Mouse (Mus musculus): ENCODE results near the gene Ccn1. TPM values are rescaled to one million over a fixed set of nuclear protein-coding genes. Genes with fewer than 3 reads are reported as not detected.
A peak's percentile ranks its signal among the peaks of the same experiment; 100 is the strongest.

The Ccn1 gene
- polyA plus RNA-seq, 1 experiment from 2014 or later: 26.4 TPM

DNA sequence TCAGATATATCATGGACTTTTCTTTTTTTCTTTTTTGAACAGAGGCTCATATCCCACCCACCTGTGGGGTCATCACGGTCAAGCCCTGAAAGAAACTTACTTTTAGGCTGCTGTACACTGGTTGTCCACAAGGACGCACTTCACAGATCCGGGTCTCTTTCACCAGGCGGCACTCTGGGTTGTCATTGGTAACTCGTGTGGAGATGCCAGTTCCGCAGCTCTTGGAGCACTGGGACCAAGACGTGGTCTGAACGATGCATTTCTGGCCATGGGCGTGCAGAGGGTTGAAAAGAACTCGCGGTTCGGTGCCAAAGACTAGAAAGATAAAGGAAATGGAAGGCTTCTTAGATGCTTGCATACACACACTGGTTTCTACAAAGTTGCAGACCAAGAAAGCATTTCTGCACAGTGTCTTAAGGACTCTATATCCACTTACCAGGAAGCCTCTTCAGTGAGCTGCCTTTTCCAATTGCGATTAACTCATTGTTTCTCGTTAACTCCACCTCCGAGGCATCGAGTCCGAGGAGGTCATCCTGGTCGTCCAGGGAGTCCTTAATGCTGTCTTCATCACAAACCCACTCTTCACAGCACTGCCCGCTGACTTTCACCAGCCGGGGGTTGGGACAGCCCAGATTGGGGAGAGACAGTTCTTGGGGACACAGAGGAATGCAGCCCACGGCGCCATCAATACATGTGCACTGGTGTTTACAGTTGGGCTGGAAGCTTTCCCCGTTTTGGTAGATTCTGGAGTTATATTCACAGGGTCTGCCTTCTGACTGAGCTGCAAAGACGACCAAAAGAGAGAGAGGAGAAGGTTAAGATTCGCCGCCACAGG lies 1.5 kb downstream of the Ccn1 start:
- WGBS: 31% methylated on average over 26 of the region's 26 CpGs
- DNase-seq (ENCODE audit: low spot score) (peak; percentile 68), ATAC-seq (ENCODE audit: insufficient number of reproducible peaks, low FRiP score, low TSS enrichment, low read depth) (no peak)
- H3K27me3 ChIP-seq (ENCODE audit: control insufficient read depth, insufficient read depth, low read length): no peaks in the 10 kb centered on the region
- no peaks in the 10 kb centered on the region for H3K9me3 ChIP-seq (ENCODE audit: control insufficient read depth, low read length)
- H3K4me3 ChIP-seq (ENCODE audit: low read depth, low read length): peak overlapping the region; percentile 60
- H3K36me3 ChIP-seq (ENCODE audit: control insufficient read depth, insufficient read depth, low read length): peaks cover 4% of the 10 kb centered on the region; the same call in 1 of the 2 replicates
- peaks cover 27% of the 10 kb centered on the region for H3K4me1 ChIP-seq (ENCODE audit: control insufficient read depth, insufficient read depth, low read length)
- H3K27ac ChIP-seq (replicated peaks; ENCODE audit: low read depth, low read length): peak overlapping the region; percentile 60; the same call in 1 of the 2 replicates
- H3K4me2 ChIP-seq (ENCODE audit: low read depth, severe bottlenecking): peak overlapping the region; percentile 80
- H3K9ac ChIP-seq (ENCODE audit: low read length): peak overlapping the region; percentile 82

DNA sequence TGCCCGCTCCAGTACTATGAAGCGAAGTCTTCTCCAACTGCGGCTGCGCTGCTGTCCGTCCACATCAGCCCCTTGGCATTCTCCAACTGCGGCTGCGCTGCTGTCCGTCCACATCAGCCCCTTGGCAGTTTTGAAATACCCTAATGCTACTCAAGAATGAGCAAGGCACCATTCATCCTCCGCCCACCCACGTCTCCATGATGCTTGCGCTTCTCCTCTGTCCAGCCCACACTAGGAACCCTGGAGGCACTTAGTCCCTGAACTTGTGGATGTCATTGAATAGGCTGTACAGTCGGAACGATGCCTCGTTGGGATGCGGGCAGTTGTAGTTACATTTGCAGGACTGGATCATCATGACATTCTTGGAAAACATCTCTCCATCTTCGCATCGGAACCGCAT lies 2.4 kb downstream of the Ccn1 start:
- Histone ChIP-seq H3K36me3 (ENCODE audit: control insufficient read depth, insufficient read depth, low read length) (peaks cover 4% of the 10 kb centered on the region; the same call in 1 of the 2 replicates), H3K4me2 (ENCODE audit: low read depth, severe bottlenecking) (no peak overlapping the region), H3K27me3 (ENCODE audit: control insufficient read depth, insufficient read depth, low read length) (no peaks in the 10 kb centered on the region), H3K4me3 (ENCODE audit: low read depth, low read length) (no peak overlapping the region), H3K9me3 (ENCODE audit: control insufficient read depth, low read length) (no peaks in the 10 kb centered on the region), H3K9ac (ENCODE audit: low read length) (no peak overlapping the region), H3K4me1 (ENCODE audit: control insufficient read depth, insufficient read depth, low read length) (peaks cover 25% of the 10 kb centered on the region), H3K27ac (replicated peaks; ENCODE audit: low read depth, low read length) (no peak overlapping the region)
- no peak for ATAC-seq (ENCODE audit: insufficient number of reproducible peaks, low FRiP score, low TSS enrichment, low read depth)
- 94% methylated on average over 18 of the region's 18 CpGs for WGBS
- no peak for DNase-seq (ENCODE audit: low spot score)

DNA sequence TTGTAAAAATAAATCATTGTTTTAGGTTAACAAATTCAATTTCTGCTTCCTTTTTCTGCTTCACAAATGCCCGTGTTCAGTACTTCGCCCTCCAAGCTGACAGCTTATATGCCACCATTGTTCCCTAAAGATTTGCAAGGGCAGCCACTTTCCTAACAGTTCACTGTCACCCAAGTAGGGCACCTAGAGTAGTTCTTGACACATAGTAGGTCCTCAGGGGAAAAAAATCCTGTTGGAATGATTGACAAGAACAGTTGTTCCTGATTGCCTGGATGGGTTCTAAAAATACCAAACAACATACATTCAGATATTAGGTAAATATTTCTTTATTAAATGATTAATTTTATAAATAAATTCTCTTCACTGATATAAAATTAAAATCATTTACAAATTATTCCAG lies 3.1 kb downstream of the Ccn1 start:
- H3K9me3 ChIP-seq (ENCODE audit: control insufficient read depth, low read length): no peaks in the 10 kb centered on the region
- no peak for DNase-seq (ENCODE audit: low spot score)
- peaks cover 4% of the 10 kb centered on the region; the same call in 1 of the 2 replicates for H3K36me3 ChIP-seq (ENCODE audit: control insufficient read depth, insufficient read depth, low read length)
- no peaks in the 10 kb centered on the region for H3K27me3 ChIP-seq (ENCODE audit: control insufficient read depth, insufficient read depth, low read length)
- no peak overlapping the region for H3K4me2 ChIP-seq (ENCODE audit: low read depth, severe bottlenecking)
- H3K9ac ChIP-seq (ENCODE audit: low read length): no peak overlapping the region
- no peak overlapping the region for H3K27ac ChIP-seq (replicated peaks; ENCODE audit: low read depth, low read length)
- H3K4me1 ChIP-seq (ENCODE audit: control insufficient read depth, insufficient read depth, low read length): peaks cover 25% of the 10 kb centered on the region
- no peak for ATAC-seq (ENCODE audit: insufficient number of reproducible peaks, low FRiP score, low TSS enrichment, low read depth)
- WGBS: 85% methylated on average over 2 of the region's 2 CpGs
- H3K4me3 ChIP-seq (ENCODE audit: low read depth, low read length): no peak overlapping the region

DNA sequence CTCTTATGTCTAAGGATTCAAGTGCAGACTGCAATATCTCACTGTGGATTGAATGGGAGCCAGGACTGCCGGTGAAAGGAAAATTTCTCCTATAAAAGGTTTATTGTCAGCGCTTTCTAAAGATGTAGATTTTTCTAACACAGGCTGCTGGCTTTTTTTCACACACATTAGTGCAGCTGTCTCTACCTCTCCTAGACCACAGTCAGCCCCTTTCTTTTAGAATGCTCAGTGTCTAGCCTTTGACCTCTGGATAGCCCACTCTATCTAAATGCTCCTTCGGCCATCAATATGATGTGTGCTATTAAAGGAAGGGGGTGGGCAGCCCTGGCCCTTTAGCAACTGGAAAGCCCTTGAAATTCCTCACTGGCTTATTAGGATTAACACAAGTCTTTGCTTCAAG lies 3.8 kb downstream of the Ccn1 start:
- DNase-seq (ENCODE audit: low spot score) (no peak), ATAC-seq (ENCODE audit: insufficient number of reproducible peaks, low FRiP score, low TSS enrichment, low read depth) (no peak)
- peaks cover 19% of the 10 kb centered on the region for H3K4me1 ChIP-seq (ENCODE audit: control insufficient read depth, insufficient read depth, low read length)
- WGBS: 62% methylated on average over 3 of the region's 3 CpGs
- no peak overlapping the region for H3K27ac ChIP-seq (replicated peaks; ENCODE audit: low read depth, low read length)
- no peak overlapping the region for H3K4me2 ChIP-seq (ENCODE audit: low read depth, severe bottlenecking)
- no peak overlapping the region for H3K9ac ChIP-seq (ENCODE audit: low read length)
- no peaks in the 10 kb centered on the region for H3K27me3 ChIP-seq (ENCODE audit: control insufficient read depth, insufficient read depth, low read length)
- H3K36me3 ChIP-seq (ENCODE audit: control insufficient read depth, insufficient read depth, low read length): peaks cover 4% of the 10 kb centered on the region; the same call in 1 of the 2 replicates
- H3K4me3 ChIP-seq (ENCODE audit: low read depth, low read length): no peak overlapping the region
- no peaks in the 10 kb centered on the region for H3K9me3 ChIP-seq (ENCODE audit: control insufficient read depth, low read length)

DNA sequence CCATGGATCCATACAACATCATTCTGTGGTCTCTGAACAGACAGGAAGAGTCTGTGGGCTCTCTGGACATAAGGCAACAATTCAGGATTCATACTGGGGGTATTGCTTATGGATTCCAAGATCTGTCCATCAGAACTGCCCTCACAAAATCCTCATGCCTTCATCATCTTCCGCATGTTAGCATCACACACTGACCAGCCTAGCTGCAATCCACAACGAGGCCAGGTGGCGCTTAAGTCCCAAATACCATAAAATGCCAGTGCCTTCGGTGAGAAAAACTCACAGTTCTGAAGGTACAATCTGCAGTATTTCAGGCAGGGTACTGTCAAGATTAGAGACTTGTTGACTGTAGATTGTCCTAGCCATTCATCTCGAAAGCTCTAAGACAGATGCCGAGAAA lies 4.3 kb downstream of the Ccn1 start:
- Histone ChIP-seq H3K9me3 (ENCODE audit: control insufficient read depth, low read length) (no peaks in the 10 kb centered on the region), H3K27ac (replicated peaks; ENCODE audit: low read depth, low read length) (no peak overlapping the region), H3K4me2 (ENCODE audit: low read depth, severe bottlenecking) (no peak overlapping the region), H3K27me3 (ENCODE audit: control insufficient read depth, insufficient read depth, low read length) (no peaks in the 10 kb centered on the region), H3K4me1 (ENCODE audit: control insufficient read depth, insufficient read depth, low read length) (peaks cover 18% of the 10 kb centered on the region), H3K9ac (ENCODE audit: low read length) (no peak overlapping the region), H3K4me3 (ENCODE audit: low read depth, low read length) (no peak overlapping the region), H3K36me3 (ENCODE audit: control insufficient read depth, insufficient read depth, low read length) (peaks cover 4% of the 10 kb centered on the region; the same call in 1 of the 2 replicates)
- WGBS: 73% methylated on average over 6 of the region's 6 CpGs
- no peak for DNase-seq (ENCODE audit: low spot score)
- ATAC-seq (ENCODE audit: insufficient number of reproducible peaks, low FRiP score, low TSS enrichment, low read depth): no peak

DNA sequence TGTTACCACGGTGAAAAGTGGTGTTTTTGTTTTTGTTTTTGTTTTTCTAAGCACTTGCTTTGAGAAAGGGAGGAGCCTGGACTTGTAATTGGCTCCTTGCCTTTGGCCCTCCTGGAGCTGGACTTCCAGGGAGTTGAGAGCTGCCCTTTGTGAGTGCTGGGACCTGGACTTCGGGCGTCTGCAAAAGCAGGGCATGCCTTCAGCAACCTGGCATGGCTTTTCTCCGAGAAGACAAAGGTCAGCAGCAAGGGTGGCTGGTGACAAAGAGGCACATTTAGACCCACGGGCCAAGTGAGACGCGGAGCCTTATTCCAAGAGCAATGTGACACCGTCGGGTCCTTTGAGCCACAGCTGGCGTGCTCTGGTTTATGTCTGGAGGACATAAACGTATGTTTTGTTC lies 6.9 kb downstream of the Ccn1 start:
- 0 out of 2 replicates have a peak, but pooled peaks have one; percentile 26 for ATAC-seq (ENCODE audit: insufficient number of reproducible peaks, low FRiP score, low TSS enrichment, low read depth)
- whole genome bisulfite sequencing: 42% methylated on average over 11 of the region's 11 CpGs
- no peak overlapping the region for H3K9ac ChIP-seq (ENCODE audit: low read length)

DNA sequence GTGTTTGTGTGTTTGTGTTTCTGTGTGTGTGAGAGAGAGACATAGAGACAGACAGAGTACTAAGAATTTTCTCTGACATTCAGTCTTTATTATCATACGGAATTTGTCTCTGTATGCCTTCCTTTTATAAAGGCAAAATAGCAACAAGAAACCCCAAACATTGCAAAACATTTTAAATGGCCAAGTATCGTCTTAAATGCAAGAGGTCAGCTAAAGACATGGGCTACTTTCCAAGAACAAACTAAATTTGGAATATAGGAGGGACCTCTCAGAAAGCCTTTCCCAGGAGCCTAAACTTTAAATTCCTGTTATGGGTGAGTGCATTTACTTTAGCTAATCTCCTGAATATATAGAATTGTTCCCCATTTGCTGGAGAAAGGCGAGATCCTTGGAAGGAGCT lies 7.9 kb downstream of the Ccn1 start:
- no peak for ATAC-seq (ENCODE audit: insufficient number of reproducible peaks, low FRiP score, low TSS enrichment, low read depth)

More for the DNA sequence above, 6.9 kb downstream of the Ccn1 start:
- H3K4me3 ChIP-seq (ENCODE audit: low read depth, low read length): no peak overlapping the region
- peaks cover 11% of the 10 kb centered on the region for H3K4me1 ChIP-seq (ENCODE audit: control insufficient read depth, insufficient read depth, low read length)
- no peaks in the 10 kb centered on the region for H3K27me3 ChIP-seq (ENCODE audit: control insufficient read depth, insufficient read depth, low read length)
- H3K4me2 ChIP-seq (ENCODE audit: low read depth, severe bottlenecking): no peak overlapping the region
- peak; percentile 40 for DNase-seq (ENCODE audit: low spot score)
- peaks cover 4% of the 10 kb centered on the region; the same call in 1 of the 2 replicates for H3K36me3 ChIP-seq (ENCODE audit: control insufficient read depth, insufficient read depth, low read length)
- H3K27ac ChIP-seq (replicated peaks; ENCODE audit: low read depth, low read length): no peak overlapping the region
- H3K9me3 ChIP-seq (ENCODE audit: control insufficient read depth, low read length): no peaks in the 10 kb centered on the region

DNA sequence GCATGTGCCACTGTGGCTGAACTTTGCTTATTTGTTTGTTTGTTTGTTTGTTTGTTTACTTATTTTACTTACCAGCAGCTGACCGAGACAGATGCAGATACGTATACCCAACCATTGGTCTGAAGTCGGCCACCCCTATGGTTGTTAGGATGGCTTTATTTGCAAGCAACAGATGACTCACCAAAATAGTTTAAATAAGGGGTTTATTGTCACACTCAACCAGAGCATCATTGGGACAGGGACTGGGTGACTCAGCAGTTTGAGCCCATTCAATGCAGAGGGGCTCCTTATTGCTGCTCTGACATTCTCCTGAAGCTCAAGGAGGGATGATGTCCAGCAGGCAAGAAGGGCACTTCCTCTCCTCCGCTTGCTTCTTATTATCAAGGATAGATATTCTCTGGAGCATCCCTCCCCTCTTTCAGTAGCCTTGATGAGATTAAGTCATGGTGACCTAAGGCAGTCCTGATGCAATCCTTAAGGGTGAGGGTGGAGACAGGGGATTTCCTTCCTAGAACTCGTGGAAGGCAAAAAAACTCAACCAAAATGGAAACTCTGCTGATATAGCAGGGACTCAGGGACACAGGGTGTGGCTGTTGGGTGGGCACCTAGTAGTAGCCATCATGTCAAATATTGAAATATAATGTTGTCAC lies 8.6 kb downstream of the Ccn1 start:
- Histone ChIP-seq H3K36me3 (ENCODE audit: control insufficient read depth, insufficient read depth, low read length) (no peaks in the 10 kb centered on the region), H3K4me2 (ENCODE audit: low read depth, severe bottlenecking) (no peak overlapping the region), H3K4me1 (ENCODE audit: control insufficient read depth, insufficient read depth, low read length) (peaks cover 9% of the 10 kb centered on the region), H3K9me3 (ENCODE audit: control insufficient read depth, low read length) (no peaks in the 10 kb centered on the region), H3K4me3 (ENCODE audit: low read depth, low read length) (no peak overlapping the region), H3K27ac (replicated peaks; ENCODE audit: low read depth, low read length) (no peak overlapping the region), H3K27me3 (ENCODE audit: control insufficient read depth, insufficient read depth, low read length) (no peaks in the 10 kb centered on the region), H3K9ac (ENCODE audit: low read length) (no peak overlapping the region)
- no peak for DNase-seq (ENCODE audit: low spot score)
- WGBS: 86% methylated on average over 5 of the region's 5 CpGs
- ATAC-seq (ENCODE audit: insufficient number of reproducible peaks, low FRiP score, low TSS enrichment, low read depth): no peak

More for the DNA sequence above, 7.9 kb downstream of the Ccn1 start:
- H3K27ac ChIP-seq (replicated peaks; ENCODE audit: low read depth, low read length): no peak overlapping the region
- H3K36me3 ChIP-seq (ENCODE audit: control insufficient read depth, insufficient read depth, low read length): no peaks in the 10 kb centered on the region
- H3K4me1 ChIP-seq (ENCODE audit: control insufficient read depth, insufficient read depth, low read length): peaks cover 9% of the 10 kb centered on the region
- 86% methylated on average over 3 of the region's 3 CpGs for WGBS
- no peak overlapping the region for H3K9ac ChIP-seq (ENCODE audit: low read length)
- H3K4me3 ChIP-seq (ENCODE audit: low read depth, low read length): no peak overlapping the region
- no peaks in the 10 kb centered on the region for H3K27me3 ChIP-seq (ENCODE audit: control insufficient read depth, insufficient read depth, low read length)
- no peaks in the 10 kb centered on the region for H3K9me3 ChIP-seq (ENCODE audit: control insufficient read depth, low read length)
- no peak for DNase-seq (ENCODE audit: low spot score)
- no peak overlapping the region for H3K4me2 ChIP-seq (ENCODE audit: low read depth, severe bottlenecking)
